ENCODE assay signal across 17 mouse cellular contexts in genomic region chr3:60240664-60241063, GRCm38 (mm10).
"Had no signal": no experiment of that assay in that cellular context is flagged by ENCODE, and none has a peak within 500 bp of the region (broad histone marks: within the 10 kb centered on the region; RNA-seq: fewer than 3 reads in every experiment).

No protein-coding gene starts in this region.

- DNase-seq: lung, adult 18-20 months; lung, embryonic 14.5 days; lung, postnatal 10 days; lung, postnatal 36 days; retina, postnatal 1 day; right cerebral cortex, adult 18-20 months; right cerebral cortex, postnatal 25 days; right cerebral cortex, postnatal 4 days; spleen, adult 18-20 months; thymus, adult 18-20 months; thymus, postnatal 25 days; thymus, postnatal 4 days had no signal

- H3K27me3 ChIP-seq: megakaryocyte, embryonic 14.5 days; midbrain, embryonic 13.5 days; midbrain, embryonic 15.5 days; neural tube, embryonic 13.5 days; neural tube, embryonic 15.5 days had no signal

- ATAC-seq: midbrain, embryonic 13.5 days; midbrain, embryonic 15.5 days had no signal
